Mouse (Mus musculus) midbrain, embryonic 14.5 days (tissue): ENCODE data around the gene Alx1. TPM values are rescaled to one million over a fixed set of nuclear protein-coding genes. Genes with fewer than 3 reads are reported as not detected.

Source experiments
- polyA plus RNA-seq: library from polyadenylated mRNA; unstranded; fragments of >200 nt; fragmentation: Nextera tagmentation; extraction: Ambion mirVana; gene quantifications from 2 replicates; pipeline ENCODE4 v1.2.1, GENCODE M21; 2014

Alx1 gene
- polyA plus RNA-seq, 1 experiment from 2014 or later: not detected

Other genes starting within 250 kb of the Alx1 start
- 2.3 and 3.1 TPM in 2 replicates for gene Lrriq1, start 206.1 kb upstream of the Alx1 start, polyA plus RNA-seq